Mouse (Mus musculus) lung, embryonic 15.5 days (tissue): ENCODE measurements around the gene B830017H08Rik. TPM values are rescaled to one million over a fixed set of nuclear protein-coding genes. Genes with fewer than 3 reads are reported as not detected.

ENCODE experiments used
- ATAC-seq: fragments of 200-750 bp; cut with Nextera tagmentation; 2 replicates; pipeline ENCODE4 v1.8.0; 2017; ENCODE audit warnings: moderate number of reproducible peaks, borderline replicate concordance; ENCODE audit not compliant: low FRiP score, low TSS enrichment; ENCODE audit errors: extremely low read depth
- H3K27ac ChIP-seq: fragments of 300-500 bp; sonication (generic); 2 replicates; pipeline ENCODE4 v1.5.1; 2015; ENCODE audit warnings: moderate library complexity, mild to moderate bottlenecking, inconsistent platforms
- H3K27me3 ChIP-seq: fragments of 300-500 bp; sonication (generic); 2 replicates; pipeline ENCODE4 v1.6.1; 2015; ENCODE audit warnings: inconsistent platforms
- H3K36me3 ChIP-seq: fragments of 300-500 bp; sonication (generic); 2 replicates; pipeline ENCODE4 v1.6.1; 2015; ENCODE audit warnings: inconsistent platforms
- H3K4me1 ChIP-seq: fragments of 300-500 bp; sonication (generic); 2 replicates; pipeline ENCODE4 v1.6.1; 2015; ENCODE audit warnings: inconsistent platforms
- H3K4me2 ChIP-seq: fragments of 300-500 bp; sonication (generic); 2 replicates; pipeline ENCODE4 v1.6.1; 2015; ENCODE audit warnings: inconsistent platforms, mild to moderate bottlenecking, moderate library complexity
- H3K4me3 ChIP-seq: fragments of 300-500 bp; sonication (generic); 2 replicates; pipeline ENCODE4 v1.5.1; 2015; ENCODE audit warnings: mild to moderate bottlenecking, inconsistent platforms
- H3K9ac ChIP-seq: fragments of 300-500 bp; sonication (generic); 2 replicates; pipeline ENCODE4 v1.6.1; 2015; ENCODE audit warnings: inconsistent platforms
- H3K9me3 ChIP-seq: fragments of 300-500 bp; sonication (generic); 2 replicates; pipeline ENCODE4 v1.6.1; 2016; ENCODE audit warnings: inconsistent platforms
- WGBS: fragments of 180-500 bp; shearing (Covaris S2); methylation state at CpG from one replicate; pipeline ENCODE4 v1.1.7; 2015; 5-methylcytosine and 5-hydroxymethylcytosine counted together
- polyA plus RNA-seq: library from polyadenylated mRNA; unstranded; fragments of >200 nt; fragmentation: Nextera tagmentation; extraction: Ambion mirVana; gene quantifications from 2 replicates; pipeline ENCODE4 v1.2.1, GENCODE M21; 2015

B830017H08Rik gene
- polyA plus RNA-seq, 1 experiment from 2014 or later, result not detected

- Histone ChIP-seq H3K27me3 (peaks cover 72% of the 10 kb centered on the region), H3K4me3 (no peak overlapping the region), H3K4me1 (peaks cover 14% of the 10 kb centered on the region; the same call in 1 of the 2 replicates), H3K9me3 (no peaks in the 10 kb centered on the region), H3K27ac (no peak overlapping the region), H3K4me2 (no peak overlapping the region), H3K36me3 (no peaks in the 10 kb centered on the region), H3K9ac (no peak overlapping the region)
- no peak for ATAC-seq
- WGBS, result 48% methylated on average over 13 of the region's 13 CpGs
Measured at GRCm38 (mm10) chr16:17835481-17835880, 2.6 kb downstream of the B830017H08Rik start.

DNA sequence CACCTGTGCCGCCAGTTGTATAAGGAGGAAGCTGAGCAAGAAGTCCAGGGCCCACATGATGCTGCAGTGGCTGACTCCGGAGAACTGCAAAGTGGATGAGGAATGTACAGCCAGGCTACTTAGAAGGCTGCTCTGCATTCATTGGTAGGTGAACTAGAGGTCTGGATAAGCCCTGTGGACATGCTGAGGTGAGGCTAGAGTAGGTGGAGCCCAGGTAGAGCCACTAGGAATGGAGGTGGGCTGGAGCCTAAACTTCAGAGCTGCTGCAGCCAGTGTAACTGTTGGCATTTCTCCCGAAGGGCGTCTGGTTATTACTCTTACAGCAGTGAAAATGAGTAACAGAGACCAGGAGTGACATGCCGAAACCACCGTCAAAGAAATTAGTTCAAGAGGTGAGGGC lies 5.1 kb downstream of the B830017H08Rik start, which contains the start of gene Car15:
Gene Car15, minus strand, starts transcription at position 314 of the 400 bp plus-strand sequence.
- no peak for ATAC-seq
- no peaks in the 10 kb centered on the region for H3K9me3 ChIP-seq
- H3K4me3 ChIP-seq, result no peak within 1 kb of the TSS
- no peak within 1 kb of the TSS for H3K27ac ChIP-seq
- no peak within 1 kb of the TSS for H3K4me2 ChIP-seq
- peaks cover 22% of the 10 kb centered on the region for H3K36me3 ChIP-seq
- no peak within 1 kb of the TSS for H3K9ac ChIP-seq
- WGBS, result 79% methylated on average over 6 of the region's 6 CpGs
- H3K27me3 ChIP-seq, result peaks cover 46% of the 10 kb centered on the region
- H3K4me1 ChIP-seq, result peaks cover 10% of the 10 kb centered on the region; the same call in 1 of the 2 replicates

- Histone ChIP-seq H3K4me2 (no peak overlapping the region), H3K9ac (no peak overlapping the region), H3K9me3 (no peaks in the 10 kb centered on the region), H3K4me1 (no peaks in the 10 kb centered on the region), H3K27ac (no peak overlapping the region), H3K4me3 (no peak overlapping the region), H3K36me3 (peaks cover 40% of the 10 kb centered on the region), H3K27me3 (peaks cover 27% of the 10 kb centered on the region)
- no peak for ATAC-seq
- 71% methylated on average over 4 of the region's 4 CpGs for WGBS
Measured at GRCm38 (mm10) chr16:17839976-17840375, 7.1 kb downstream of the B830017H08Rik start.

DNA sequence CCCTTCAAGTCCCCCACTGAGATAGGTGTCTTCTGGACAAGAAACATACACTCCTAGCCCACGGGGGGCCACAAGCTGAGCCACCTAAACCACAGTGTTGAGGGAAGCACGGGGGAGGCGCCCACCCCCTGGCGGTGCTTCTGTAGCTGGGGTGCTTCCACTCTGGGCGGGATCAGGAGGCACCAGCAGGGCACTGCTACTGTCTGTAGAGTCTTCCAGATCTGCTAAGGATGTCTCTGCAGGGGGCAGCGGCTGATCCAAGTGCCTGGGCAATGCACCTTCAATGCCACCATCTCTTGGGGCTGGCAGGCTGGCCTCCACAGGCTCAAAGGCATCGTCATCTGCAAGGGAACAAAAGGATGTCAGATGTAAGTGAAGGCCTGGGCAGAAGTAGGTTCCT lies 9.5 kb downstream of the B830017H08Rik start:
- no peak overlapping the region for H3K27ac ChIP-seq
- peaks cover 2% of the 10 kb centered on the region; the same call in 1 of the 2 replicates for H3K27me3 ChIP-seq
- H3K4me1 ChIP-seq, result no peaks in the 10 kb centered on the region
- H3K36me3 ChIP-seq, result peaks cover 64% of the 10 kb centered on the region
- no peak overlapping the region for H3K9ac ChIP-seq
- no peak overlapping the region for H3K4me3 ChIP-seq
- no peaks in the 10 kb centered on the region for H3K9me3 ChIP-seq
- no peak for ATAC-seq
- WGBS, result 96% methylated on average over 7 of the region's 7 CpGs
- no peak overlapping the region for H3K4me2 ChIP-seq

GRCm38 (mm10) chr16:17843701-17844365 lies 10.9 kb downstream of the B830017H08Rik start:
- Histone ChIP-seq H3K27me3 (no peaks in the 10 kb centered on the region), H3K27ac (no peak overlapping the region), H3K9ac (no peak overlapping the region), H3K4me2 (no peak overlapping the region), H3K4me3 (no peak overlapping the region), H3K36me3 (peaks cover 78% of the 10 kb centered on the region), H3K9me3 (no peaks in the 10 kb centered on the region), H3K4me1 (no peaks in the 10 kb centered on the region)
- 86% methylated on average over 10 of the region's 10 CpGs for WGBS
- no peak for ATAC-seq

DNA sequence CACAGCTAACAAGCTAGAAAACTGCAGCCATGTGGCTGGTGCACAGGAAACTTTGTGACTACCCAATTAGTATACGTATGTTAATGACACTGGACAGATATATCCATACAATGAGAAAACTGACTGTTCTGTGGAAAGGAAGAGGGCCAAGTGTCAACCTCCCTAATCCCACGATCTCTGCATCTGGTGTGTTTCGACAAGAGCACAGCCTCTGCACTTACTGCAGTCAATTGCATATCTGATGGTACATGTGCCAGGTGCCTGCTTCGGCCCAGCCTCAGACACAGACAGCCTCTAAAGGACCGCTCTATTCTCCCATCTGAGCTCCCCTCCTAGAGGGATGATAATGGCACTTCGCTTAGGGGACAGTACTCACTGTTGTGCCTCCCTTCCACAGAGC lies 15.5 kb downstream of the B830017H08Rik start:
- H3K4me1 ChIP-seq, result no peaks in the 10 kb centered on the region
- no peaks in the 10 kb centered on the region for H3K9me3 ChIP-seq
- H3K36me3 ChIP-seq, result peaks cover 90% of the 10 kb centered on the region
- no peak overlapping the region for H3K4me3 ChIP-seq
- ATAC-seq, result no peak
- H3K27me3 ChIP-seq, result no peaks in the 10 kb centered on the region
- H3K27ac ChIP-seq, result no peak overlapping the region
- H3K4me2 ChIP-seq, result no peak overlapping the region
- no peak overlapping the region for H3K9ac ChIP-seq
- 93% methylated on average over 6 of the region's 6 CpGs for WGBS

DNA sequence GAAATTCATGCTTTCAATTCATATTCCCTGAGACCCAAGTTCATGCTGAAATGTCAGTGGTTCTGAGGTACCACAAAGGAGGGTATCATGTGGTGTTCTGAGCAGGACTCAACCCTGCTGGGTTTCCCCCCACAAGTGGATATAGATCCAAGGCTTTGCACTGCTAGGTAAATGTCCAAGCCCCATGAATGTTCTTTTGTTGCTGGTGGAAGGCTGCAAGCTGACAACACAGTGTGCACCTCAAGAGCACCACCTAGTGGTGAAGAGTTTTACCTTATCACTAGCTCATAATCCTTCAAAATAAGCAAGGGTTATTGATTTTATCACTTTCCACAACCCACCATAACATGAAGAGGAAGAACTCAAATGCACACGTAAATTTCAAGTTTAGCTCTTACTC lies 16.0 kb downstream of the B830017H08Rik start:
- no peak overlapping the region for H3K27ac ChIP-seq
- no peaks in the 10 kb centered on the region for H3K27me3 ChIP-seq
- H3K9me3 ChIP-seq, result no peaks in the 10 kb centered on the region
- peaks cover 89% of the 10 kb centered on the region for H3K36me3 ChIP-seq
- H3K4me3 ChIP-seq, result no peak overlapping the region
- H3K4me1 ChIP-seq, result no peaks in the 10 kb centered on the region
- no peak overlapping the region for H3K9ac ChIP-seq
- ATAC-seq, result peak; percentile 46; the same call in 1 of the 2 replicates
- no peak overlapping the region for H3K4me2 ChIP-seq
- WGBS, result 5% methylated on average over 1 of the region's 1 CpGs

GRCm38 (mm10) chr16:17849486-17849885 lies 16.6 kb downstream of the B830017H08Rik start:
- Histone ChIP-seq H3K9me3 (no peaks in the 10 kb centered on the region), H3K27ac (no peak overlapping the region), H3K4me2 (no peak overlapping the region), H3K4me3 (no peak overlapping the region), H3K36me3 (peaks cover 88% of the 10 kb centered on the region), H3K4me1 (no peaks in the 10 kb centered on the region), H3K27me3 (no peaks in the 10 kb centered on the region), H3K9ac (no peak overlapping the region)
- no peak for ATAC-seq
- 78% methylated on average over 6 of the region's 6 CpGs for WGBS

DNA sequence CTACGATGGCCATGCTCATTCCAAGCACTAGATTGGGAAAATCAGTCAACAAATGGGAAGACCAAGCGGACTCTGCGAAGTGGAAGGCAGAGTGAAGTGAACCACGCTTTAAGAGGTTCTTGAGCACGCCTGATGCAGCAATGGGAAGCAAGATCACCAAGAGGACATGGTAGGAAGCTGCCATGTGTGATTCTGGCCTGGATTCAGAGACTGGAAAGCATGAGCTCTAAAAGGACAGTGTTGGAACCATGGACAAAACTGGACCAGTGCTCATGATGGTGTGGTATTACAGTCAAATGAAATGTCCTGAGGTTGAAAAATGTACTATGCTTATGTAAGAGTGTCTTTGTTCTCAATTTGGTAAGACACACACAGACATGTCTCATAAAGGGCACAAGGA lies 18.4 kb downstream of the B830017H08Rik start:
- Histone ChIP-seq H3K4me2 (no peak overlapping the region), H3K4me3 (no peak overlapping the region), H3K9ac (no peak overlapping the region), H3K36me3 (peaks cover 87% of the 10 kb centered on the region), H3K27ac (no peak overlapping the region), H3K27me3 (no peaks in the 10 kb centered on the region), H3K4me1 (no peaks in the 10 kb centered on the region), H3K9me3 (no peaks in the 10 kb centered on the region)
- 94% methylated on average over 5 of the region's 5 CpGs for WGBS
- no peak for ATAC-seq

DNA sequence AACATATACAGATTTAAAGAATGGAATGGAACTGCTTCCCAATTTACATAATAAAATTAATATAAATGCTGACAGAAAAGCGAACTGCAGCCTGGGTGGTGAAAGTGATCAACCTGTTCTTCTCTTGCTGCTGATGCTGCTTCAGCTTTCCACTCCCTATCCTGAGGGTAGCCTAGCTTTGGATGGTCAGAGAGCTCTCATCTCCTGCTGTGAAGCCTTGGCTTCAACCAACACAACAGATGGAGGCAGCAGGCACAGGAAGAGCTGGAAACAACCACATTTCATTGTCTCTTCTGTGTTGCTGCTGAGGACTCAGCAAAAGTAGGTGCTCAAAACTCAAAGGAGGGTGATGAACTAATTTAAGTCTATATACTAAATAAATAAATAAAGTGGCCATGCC lies 18.9 kb downstream of the B830017H08Rik start:
- no peak overlapping the region for H3K4me2 ChIP-seq
- H3K4me1 ChIP-seq, result no peaks in the 10 kb centered on the region
- ATAC-seq, result no peak
- H3K4me3 ChIP-seq, result no peak overlapping the region
- no peak overlapping the region for H3K9ac ChIP-seq
- H3K27me3 ChIP-seq, result no peaks in the 10 kb centered on the region
- no peaks in the 10 kb centered on the region for H3K9me3 ChIP-seq
- 89% methylated on average over 1 of the region's 1 CpGs for WGBS
- peaks cover 87% of the 10 kb centered on the region for H3K36me3 ChIP-seq
- no peak overlapping the region for H3K27ac ChIP-seq

DNA sequence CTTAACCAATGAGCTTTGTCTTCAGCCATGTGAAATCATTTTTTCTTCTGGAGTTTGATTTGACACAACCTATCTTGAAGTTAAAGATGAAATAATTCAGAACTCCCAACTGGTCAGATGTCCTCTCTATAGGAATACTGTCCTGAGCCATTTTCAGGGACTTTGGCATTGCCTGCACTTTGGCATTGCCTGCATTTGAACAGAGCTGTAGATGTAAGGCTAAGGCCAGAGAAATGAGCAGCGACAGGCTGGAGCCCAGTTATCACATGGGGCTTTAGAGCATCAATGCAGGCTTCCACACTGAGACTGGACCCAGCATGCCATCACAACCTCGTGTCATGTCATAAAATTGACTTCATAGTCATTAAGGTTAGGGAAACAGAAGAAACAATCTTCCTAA lies 20.3 kb downstream of the B830017H08Rik start:
- Histone ChIP-seq H3K27ac (no peak overlapping the region), H3K9me3 (no peaks in the 10 kb centered on the region), H3K4me2 (no peak overlapping the region), H3K27me3 (no peaks in the 10 kb centered on the region), H3K4me3 (no peak overlapping the region), H3K36me3 (peaks cover 87% of the 10 kb centered on the region), H3K4me1 (no peaks in the 10 kb centered on the region), H3K9ac (no peak overlapping the region)
- no peak for ATAC-seq
- WGBS, result 83% methylated on average over 2 of the region's 2 CpGs

DNA sequence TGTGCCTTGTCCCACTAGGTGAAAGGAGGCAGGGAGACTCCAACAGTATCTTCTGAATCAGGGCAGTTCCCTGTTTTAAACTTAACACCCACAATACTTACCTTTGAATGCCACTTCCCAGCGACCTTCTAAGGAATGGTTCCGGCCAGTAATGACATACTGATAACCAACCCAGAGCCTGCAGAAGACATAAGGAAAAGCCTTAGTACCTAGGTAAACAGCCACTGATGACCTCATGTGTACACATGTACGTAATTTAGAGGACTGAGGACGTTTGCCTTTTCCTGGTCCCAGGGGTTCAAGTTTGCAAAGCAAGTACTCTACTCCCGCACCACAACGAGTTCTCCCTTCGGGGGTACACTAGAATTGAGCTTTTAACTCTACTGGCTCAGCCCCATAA lies 24.2 kb downstream of the B830017H08Rik start:
- Histone ChIP-seq H3K4me3 (no peak overlapping the region), H3K27ac (no peak overlapping the region), H3K36me3 (peaks cover 71% of the 10 kb centered on the region), H3K27me3 (no peaks in the 10 kb centered on the region), H3K4me1 (no peaks in the 10 kb centered on the region), H3K9me3 (no peaks in the 10 kb centered on the region), H3K9ac (no peak overlapping the region), H3K4me2 (no peak overlapping the region)
- WGBS, result 75% methylated on average over 7 of the region's 7 CpGs
- no peak for ATAC-seq

DNA sequence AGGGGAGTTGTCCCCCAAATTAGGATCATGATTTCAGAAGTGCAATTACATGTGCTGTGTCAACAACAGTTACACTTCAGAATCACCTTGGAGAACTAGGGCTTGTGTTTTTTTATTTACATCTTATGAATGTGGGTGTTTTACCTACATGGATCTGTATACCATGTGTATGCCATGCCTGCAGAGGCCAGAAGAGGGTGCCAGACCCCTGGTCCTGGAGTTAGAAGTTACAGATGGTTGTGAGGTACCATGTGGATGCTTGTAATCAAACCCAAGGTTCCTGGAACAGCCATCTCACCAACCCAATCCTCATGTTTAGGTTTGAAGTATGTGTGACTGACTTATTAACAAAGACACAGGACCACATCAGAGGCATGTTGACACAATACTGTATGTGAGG lies 25.7 kb downstream of the B830017H08Rik start:
- Histone ChIP-seq H3K9me3 (no peaks in the 10 kb centered on the region), H3K9ac (no peak overlapping the region), H3K36me3 (peaks cover 61% of the 10 kb centered on the region), H3K4me2 (no peak overlapping the region), H3K27me3 (no peaks in the 10 kb centered on the region), H3K4me1 (no peaks in the 10 kb centered on the region), H3K27ac (no peak overlapping the region), H3K4me3 (no peak overlapping the region)
- ATAC-seq, result no peak
